Mouse (Mus musculus) stomach, embryonic 16.5 days (tissue): Measurements from ENCODE around the gene Ifitm3. TPM values are rescaled to one million over a fixed set of nuclear protein-coding genes. Genes with fewer than 3 reads are reported as not detected.
"Not testable (repeated sequence)": the region's sequence is repeated elsewhere in the genome, so short reads cannot be mapped to it uniquely, and the experiment has no call there.

Experiments
- ATAC-seq: fragments of 200-750 bp; cut with Nextera tagmentation; 2 replicates; pipeline ENCODE4 v1.8.0; 2017; ENCODE audit warnings: moderate number of reproducible peaks, moderate TSS enrichment; ENCODE audit not compliant: insufficient read depth, low FRiP score
- H3K27ac ChIP-seq: fragments of 300-500 bp; sonication (generic); 2 replicates; pipeline ENCODE4 v1.5.1; 2014; ENCODE audit warnings: low read length
- H3K27me3 ChIP-seq: fragments of 300-500 bp; sonication (generic); 2 replicates; pipeline ENCODE4 v1.6.1; 2014; ENCODE audit warnings: low read length, control low read depth, mixed read lengths; ENCODE audit not compliant: control insufficient read depth, insufficient read depth
- H3K36me3 ChIP-seq: fragments of 300-500 bp; sonication (generic); 2 replicates; pipeline ENCODE4 v1.6.1; 2014; ENCODE audit warnings: low read length; ENCODE audit not compliant: control insufficient read depth, insufficient read depth
- H3K4me1 ChIP-seq: fragments of 300-500 bp; sonication (generic); 2 replicates; pipeline ENCODE4 v1.6.1; 2014; ENCODE audit warnings: low read length, control low read depth, mixed read lengths; ENCODE audit not compliant: control insufficient read depth, insufficient read depth
- H3K4me2 ChIP-seq: fragments of 300-500 bp; sonication (generic); 2 replicates; pipeline ENCODE4 v1.6.1; 2014; ENCODE audit warnings: low read depth, low read length, mixed read lengths
- H3K4me3 ChIP-seq: fragments of 300-500 bp; sonication (generic); replicated peaks from 2 replicates; pipeline ENCODE4 v1.5.1; 2014; ENCODE audit warnings: mild to moderate bottlenecking, low read length
- H3K9ac ChIP-seq: fragments of 300-500 bp; sonication (generic); 2 replicates; pipeline ENCODE4 v1.6.1; 2014; ENCODE audit warnings: low read length
- H3K9me3 ChIP-seq: fragments of 300-500 bp; sonication (generic); replicated peaks from 2 replicates; pipeline ENCODE4 v1.6.1; 2016; ENCODE audit warnings: low read length, control low read depth; ENCODE audit not compliant: control insufficient read depth
- WGBS: fragments of 180-500 bp; shearing (Covaris S2); extraction: QIAGEN DNeasy Blood & Tissue Kit; methylation state at CpG from one replicate; pipeline ENCODE4 v1.1.7; 2014; 5-methylcytosine and 5-hydroxymethylcytosine counted together
- polyA plus RNA-seq: library from polyadenylated mRNA; unstranded; fragments of >200 nt; fragmentation: Nextera tagmentation; extraction: Ambion mirVana; gene quantifications from 2 replicates; pipeline ENCODE4 v1.2.1, GENCODE M21; 2015

Gene Ifitm3
- polyA plus RNA-seq, 1 experiment from 2014 or later, result 322 TPM

DNA sequence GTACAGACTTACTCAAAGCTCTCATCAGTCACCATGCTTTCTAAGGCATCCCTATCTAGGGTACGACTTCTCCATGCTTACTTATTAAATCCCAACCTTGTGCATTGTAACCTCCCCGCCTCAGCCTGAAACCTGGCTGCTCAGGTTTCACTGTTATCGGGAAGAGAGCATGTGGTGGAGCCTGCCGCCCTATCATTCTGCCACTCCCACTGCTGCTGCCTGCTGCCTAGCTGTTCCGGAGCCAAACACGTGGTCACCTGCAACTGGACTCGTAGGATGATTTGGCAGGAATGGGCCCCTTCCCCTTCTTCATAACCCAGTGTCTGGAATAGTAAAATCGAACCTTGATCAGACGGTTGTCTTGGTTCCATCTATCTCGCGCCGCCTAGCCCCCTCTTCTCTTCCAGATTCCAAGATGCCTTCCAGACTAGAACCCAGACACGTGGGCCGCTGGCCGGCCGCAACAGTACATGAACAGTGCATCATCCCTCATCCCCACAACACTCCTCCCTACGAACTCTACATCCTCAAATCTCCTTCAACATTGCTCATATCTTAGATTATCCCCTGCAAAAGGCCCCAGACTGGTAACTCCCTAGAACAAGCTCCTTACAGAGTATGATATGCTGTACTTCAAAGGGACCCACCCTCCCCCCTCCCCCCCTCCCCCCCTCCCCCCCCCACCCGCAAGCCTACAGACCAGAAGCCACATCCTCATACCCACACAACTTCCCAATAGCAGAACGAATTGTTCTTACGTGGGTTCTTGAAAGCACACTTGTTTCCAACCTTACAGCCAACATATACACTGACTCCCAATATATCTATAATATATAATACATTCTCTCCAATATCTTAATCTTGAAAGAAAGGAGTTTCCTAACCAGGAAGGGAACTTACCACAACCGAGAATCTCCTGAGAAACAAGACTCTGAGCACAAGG, 27.8 kb upstream of the Ifitm3 start:
- no peak overlapping the region for H3K9ac ChIP-seq
- no peaks in the 10 kb centered on the region for H3K9me3 ChIP-seq
- H3K36me3 ChIP-seq, result no peaks in the 10 kb centered on the region
- no peak overlapping the region for H3K4me2 ChIP-seq
- H3K4me3 ChIP-seq, result no peak overlapping the region
- WGBS, result 63% methylated on average over 20 of the region's 21 CpGs
- H3K4me1 ChIP-seq, result peaks cover 23% of the 10 kb centered on the region
- ATAC-seq, result peak; percentile 48; the same call in 1 of the 2 replicates
- peak overlapping the region; percentile 46 for H3K27ac ChIP-seq
- H3K27me3 ChIP-seq, result no peaks in the 10 kb centered on the region

- 59% methylated on average over 1 of the region's 2 CpGs for WGBS
- H3K9me3 ChIP-seq, H3K36me3 ChIP-seq, H3K27ac ChIP-seq, H3K27me3 ChIP-seq, H3K4me2 ChIP-seq, H3K9ac ChIP-seq, H3K4me3 ChIP-seq, ATAC-seq, H3K4me1 ChIP-seq: not testable (repeated sequence)
Measured at GRCm38 (mm10) chr7:141036624-141037023, 26.1 kb upstream of the Ifitm3 start.

- ATAC-seq, result peak; percentile 55; the same call in 1 of the 2 replicates
- H3K4me2 ChIP-seq, result no peak overlapping the region
- WGBS, result 58% methylated on average over 9 of the region's 9 CpGs
- H3K36me3 ChIP-seq, result no peaks in the 10 kb centered on the region
- no peak overlapping the region for H3K27ac ChIP-seq
- H3K9ac ChIP-seq, result no peak overlapping the region
- no peaks in the 10 kb centered on the region for H3K4me1 ChIP-seq
- H3K4me3 ChIP-seq, result no peak overlapping the region
- H3K9me3 ChIP-seq, result no peaks in the 10 kb centered on the region
- no peaks in the 10 kb centered on the region for H3K27me3 ChIP-seq
Measured at GRCm38 (mm10) chr7:141032458-141033167, 22.0 kb upstream of the Ifitm3 start.

DNA sequence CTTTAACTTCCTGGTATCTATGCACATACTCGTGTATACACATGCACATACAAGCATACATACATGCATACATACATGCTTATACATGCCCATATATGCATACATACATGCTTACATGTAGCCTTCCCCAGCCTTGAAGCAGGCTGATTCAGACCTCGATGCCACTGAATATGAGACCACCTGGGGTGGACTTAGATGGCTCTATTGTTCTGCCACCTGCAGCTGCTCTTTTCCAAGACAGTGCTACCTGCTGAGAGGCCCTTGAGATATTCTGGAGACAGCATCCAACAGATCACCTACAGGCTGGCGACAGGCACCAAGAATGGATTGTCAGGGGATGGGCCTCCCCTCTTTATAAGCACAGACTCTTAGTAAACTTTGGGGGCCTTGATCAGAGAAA, 19.8 kb upstream of the Ifitm3 start:
- H3K9ac ChIP-seq, result no peak overlapping the region
- WGBS, result 71% methylated on average over 3 of the region's 3 CpGs

DNA sequence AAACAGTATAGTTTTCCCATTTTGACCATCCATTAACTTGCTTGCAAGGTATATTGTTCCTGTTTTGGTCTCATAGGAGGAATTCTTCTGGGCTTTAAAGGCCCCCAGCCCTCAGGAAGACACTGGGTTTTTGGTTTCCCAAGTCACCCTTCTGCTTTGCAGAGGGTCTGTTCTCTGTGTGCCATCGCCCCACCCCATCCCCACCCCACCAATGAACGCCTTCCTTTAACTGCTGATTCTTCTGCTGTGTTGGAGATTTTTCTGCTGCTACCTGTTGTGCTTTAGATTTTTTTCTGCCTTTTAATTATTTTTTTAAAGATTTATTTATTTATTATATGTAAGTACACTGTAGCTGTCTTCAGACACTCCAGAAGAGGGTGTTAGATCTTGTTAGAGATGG, 18.3 kb upstream of the Ifitm3 start, which contains the start of gene Gm17387:
Gene Gm17387 (plus strand): TSS at position 301 of the 400 bp plus-strand sequence.
- Histone ChIP-seq H3K9me3 (no peaks in the 10 kb centered on the region), H3K9ac (no peak within 1 kb of the TSS), H3K27ac (no peak within 1 kb of the TSS), H3K4me1 (peaks cover 3% of the 10 kb centered on the region; the same call in 1 of the 2 replicates), H3K4me2 (no peak within 1 kb of the TSS), H3K4me3 (no peak within 1 kb of the TSS), H3K36me3 (no peaks in the 10 kb centered on the region), H3K27me3 (no peaks in the 10 kb centered on the region)
- WGBS, result 97% methylated on average over 2 of the region's 2 CpGs
- no peak for ATAC-seq

More for the DNA sequence above, 19.8 kb upstream of the Ifitm3 start:
- Histone ChIP-seq H3K4me3 (no peak overlapping the region), H3K36me3 (no peaks in the 10 kb centered on the region), H3K4me2 (no peak overlapping the region), H3K27ac (no peak overlapping the region), H3K9me3 (no peaks in the 10 kb centered on the region), H3K4me1 (peaks cover 3% of the 10 kb centered on the region; the same call in 1 of the 2 replicates), H3K27me3 (no peaks in the 10 kb centered on the region)
- no peak for ATAC-seq

GRCm38 (mm10) chr7:141026740-141027098, 16.1 kb upstream of the Ifitm3 start:
- Histone ChIP-seq H3K4me3 (no peak overlapping the region), H3K27ac (peak overlapping the region; percentile 46), H3K9ac (no peak overlapping the region), H3K9me3 (no peaks in the 10 kb centered on the region), H3K27me3 (no peaks in the 10 kb centered on the region), H3K36me3 (no peaks in the 10 kb centered on the region), H3K4me1 (peaks cover 3% of the 10 kb centered on the region; the same call in 1 of the 2 replicates), H3K4me2 (no peak overlapping the region)
- no peak for ATAC-seq
- 62% methylated on average over 5 of the region's 5 CpGs for WGBS

DNA sequence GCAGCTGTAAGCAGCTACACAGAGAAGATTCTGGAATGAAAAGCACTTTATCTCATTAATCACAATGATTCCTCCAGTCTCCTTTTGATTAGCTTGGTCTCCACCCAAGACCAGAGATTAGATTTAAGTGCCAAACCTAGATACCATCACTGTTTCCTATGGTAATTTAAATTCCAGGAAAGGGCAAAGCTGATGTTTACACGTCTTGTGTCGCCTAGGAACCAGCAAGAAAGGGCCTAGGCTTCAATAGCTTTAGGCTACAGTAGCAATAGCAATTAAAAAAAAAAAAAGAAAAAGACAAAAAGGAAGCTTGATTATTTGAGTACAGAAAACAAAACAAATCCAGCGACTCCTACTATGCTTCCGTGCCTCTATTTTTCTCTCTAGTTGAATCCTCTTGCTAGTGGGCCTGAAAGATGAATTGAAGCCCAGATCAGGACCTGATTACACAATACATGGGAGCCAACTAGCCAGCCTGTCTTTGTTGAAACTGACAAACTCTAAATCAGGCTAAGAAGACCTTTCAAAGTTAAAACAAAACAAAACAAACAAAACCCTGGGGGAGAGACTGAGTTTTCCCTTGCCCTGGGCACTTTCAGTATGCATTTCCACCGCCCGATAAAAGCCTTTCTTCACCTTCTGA, 15.6 kb upstream of the Ifitm3 start:
- Histone ChIP-seq H3K4me2 (no peak overlapping the region), H3K9me3 (no peaks in the 10 kb centered on the region), H3K27ac (peak overlapping the region; percentile 46), H3K4me1 (peaks cover 3% of the 10 kb centered on the region; the same call in 1 of the 2 replicates), H3K36me3 (no peaks in the 10 kb centered on the region), H3K9ac (no peak overlapping the region), H3K4me3 (no peak overlapping the region), H3K27me3 (no peaks in the 10 kb centered on the region)
- no peak for ATAC-seq
- 47% methylated on average over 6 of the region's 6 CpGs for WGBS

GRCm38 (mm10) chr7:141024865-141025838, 14.6 kb upstream of the Ifitm3 start:
- 44% methylated on average over 6 of the region's 6 CpGs for WGBS
- Histone ChIP-seq H3K4me2 (no peak overlapping the region), H3K9me3 (no peaks in the 10 kb centered on the region), H3K9ac (no peak overlapping the region), H3K27me3 (no peaks in the 10 kb centered on the region), H3K4me3 (no peak overlapping the region), H3K36me3 (no peaks in the 10 kb centered on the region), H3K27ac (peak overlapping the region; percentile 39; the same call in 1 of the 2 replicates), H3K4me1 (peaks cover 3% of the 10 kb centered on the region; the same call in 1 of the 2 replicates)
- no peak for ATAC-seq
